Mouse (Mus musculus): ENCODE results near the gene Ptpra. TPM values are rescaled to one million over a fixed set of nuclear protein-coding genes. Genes with fewer than 3 reads are reported as not detected.

Ptpra gene
- total RNA-seq, 4 experiments from 2014 or later = 306 to 318 (median 311) TPM

- no peak for DNase-seq (ENCODE audit: low spot score in 2 of 2)
Measured at GRCm38 (mm10) chr2:130595596-130595995, 145.5 kb downstream of the Ptpra start.

- DNase-seq (ENCODE audit: low spot score in 2 of 2) = peak in 1 of 2 experiments; percentile 35
Measured at GRCm38 (mm10) chr2:130597601-130598010, 147.5 kb downstream of the Ptpra start.

- no peak for DNase-seq (ENCODE audit: low spot score in 2 of 2)
Measured at GRCm38 (mm10) chr2:130598399-130598798, 148.3 kb downstream of the Ptpra start.

GRCm38 (mm10) chr2:130602195-130602594 is 152.1 kb downstream of the Ptpra start:
- DNase-seq (ENCODE audit: low spot score in 2 of 2) = no peak

Small RNA genes lying within 50 kb of the gene (microRNA-seq; reads per million reads assigned to microRNA genes)
- 0 reads per million in 2 experiments for gene Gm23876

Other genes starting within 250 kb of the Ptpra start
- 100 to 1,000 TPM; 139 to 148 (median 143) TPM for gene Nop56, start 175.8 kb upstream of the Ptpra start, total RNA-seq (2022)
- gene Idh3b, start 165.7 kb upstream of the Ptpra start, total RNA-seq (2022) = 100 to 1,000 TPM; 294 to 326 (median 314) TPM
- gene Ebf4, start 155.1 kb upstream of the Ptpra start, total RNA-seq (2022) = 10 to 100 TPM; 11.0 to 12.6 (median 11.7) TPM
- gene Cpxm1, start 52.7 kb upstream of the Ptpra start, total RNA-seq (2022) = 1 to 10 TPM; 6.8 to 10.0 (median 7.5) TPM
- not detected for gene Gm28372, start 45.0 kb upstream of the Ptpra start, total RNA-seq (2022)
- gene 1700020A23Rik, start 45.0 kb upstream of the Ptpra start, total RNA-seq (2022) = not detected
- not detected for gene Tmem239, start 43.8 kb upstream of the Ptpra start, total RNA-seq (2022)
- 100 to 1,000 TPM in 1 of 4 experiments, 10 to 100 TPM in 3; 82.1 to 115 (median 87.7) TPM for gene Vps16, start 25.9 kb upstream of the Ptpra start, total RNA-seq (2022)
- 10 to 100 TPM; 25.2 to 29.4 (median 27.8) TPM for gene Pced1a, start 25.6 kb upstream of the Ptpra start, total RNA-seq (2022)
- gene Mrps26, start 113.5 kb downstream of the Ptpra start, total RNA-seq (2022) = 10 to 100 TPM; 74.6 to 86.5 (median 79.1) TPM
- gene Oxt, start 125.9 kb downstream of the Ptpra start, total RNA-seq (2022) = under 1 TPM in 1 of 4 experiments, not detected in 3; 0.97 TPM
- gene Avp, start 132.3 kb downstream of the Ptpra start, total RNA-seq (2022) = 1 to 10 TPM in 3 of 4 experiments, not detected in 1; 1.2 to 3.0 (median 2.0) TPM
- gene Fastkd5, start 179.7 kb downstream of the Ptpra start, total RNA-seq (2022) = 1 to 10 TPM; 7.3 to 9.6 (median 9.4) TPM
- gene Ubox5, start 179.8 kb downstream of the Ptpra start, total RNA-seq (2022) = 10 to 100 TPM; 10.3 to 12.1 (median 10.8) TPM
- 100 to 1,000 TPM; 142 to 190 (median 164) TPM for gene Lzts3, start 192.5 kb downstream of the Ptpra start, total RNA-seq (2022)
- gene Ddrgk1, start 214.4 kb downstream of the Ptpra start, total RNA-seq (2022) = 100 to 1,000 TPM in 3 of 4 experiments, 10 to 100 TPM in 1; 95.9 to 122 (median 110) TPM
- gene Itpa, start 217.3 kb downstream of the Ptpra start, total RNA-seq (2022) = 10 to 100 TPM; 32.1 to 36.0 (median 34.7) TPM
- 1 to 10 TPM; 1.2 to 2.0 (median 1.6) TPM for gene Slc4a11, start 247.2 kb downstream of the Ptpra start, total RNA-seq (2022)